ENCODE assay signal across 8 mouse cellular contexts in genomic region chrX:8175504-8176385, GRCm38 (mm10). TPM values are rescaled to one million over a fixed set of nuclear protein-coding genes. Genes with fewer than 3 reads are reported as not detected.
DNase-seq lines count a peak whose midpoint lies in the region; ATAC-seq lines count a peak whose summit lies in the region.

TSS of gene Tbc1d25 (minus strand) at chrX:8176181.

- H3K27ac ChIP-seq in hindbrain, embryonic 12.5 days = peak within 1 kb of the TSS; percentile 48; the same call in 1 of the 2 replicates

- peak within 1 kb of the TSS; percentile 59 for H3K9ac ChIP-seq in hindbrain, embryonic 12.5 days

- H3K27me3 ChIP-seq in hindbrain, embryonic 12.5 days = no peaks in the 10 kb centered on the region

- no peaks in the 10 kb centered on the region for H3K4me1 ChIP-seq in hindbrain, embryonic 12.5 days

- H3K9me3 ChIP-seq in hindbrain, embryonic 12.5 days (replicated peaks) = no peaks in the 10 kb centered on the region

- peak; percentile 93 for DNase-seq in NIH3T3 (ENCODE audit: low read depth)
- peak; percentile 89 to 93 for DNase-seq in cerebellum, postnatal 10 days
- peak; percentile 69 to 77 for DNase-seq in frontal cortex, postnatal 10 days (ENCODE audit: low spot score in 2 of 2)
- DNase-seq in layer of hippocampus, postnatal 25 days (ENCODE audit: extremely low spot score in 1 of 2, low spot score in 1 of 2) = peak; percentile 54 to 61
- peak; percentile 90 for DNase-seq in lung, postnatal 25 days (ENCODE audit: low spot score)
- peak; percentile 84 for DNase-seq in retina, embryonic 14.5 days (ENCODE audit: low spot score)
- DNase-seq in thymus, postnatal 4 days = peak; percentile 87

- H3K36me3 ChIP-seq in hindbrain, embryonic 12.5 days = 0 out of 2 replicates have a peak, but pooled peaks cover 1% of the 10 kb centered on the region

- peak; percentile 94 for ATAC-seq in hindbrain, embryonic 12.5 days (ENCODE audit: low FRiP score)

- peak within 1 kb of the TSS; percentile 54 for H3K4me3 ChIP-seq in hindbrain, embryonic 12.5 days

- WGBS in hindbrain, embryonic 12.5 days = 14% methylated on average over 56 of the region's 56 CpGs

- H3K4me2 ChIP-seq in hindbrain, embryonic 12.5 days (replicated peaks) = peak within 1 kb of the TSS; percentile 51

RNA-seq across cellular contexts. Expression of gene Tbc1d25, which starts in this region (rescaled TPM):
- 16.4 and 16.7 TPM in 2 replicates for polyA plus RNA-seq in hindbrain, embryonic 12.5 days (2016; fragmentation: Nextera tagmentation; extraction: Ambion mirVana)
- total RNA-seq in layer of hippocampus, postnatal 25 days (2021) = 10 to 100 TPM; 13.3 to 13.9 TPM

Comparison
In these comparisons a context has a peak if more than half of its experiments do, and no peak if none do; other contexts are left out.
1. Peak in every context shown above with its lines: DNase-seq, ATAC-seq, H3K4me3 ChIP-seq and H3K27ac ChIP-seq.